Mouse (Mus musculus): ENCODE measurements at regions not wholly inside any gene's neighbourhood (a gene's known extent, or its start where the extent isn't known, plus 50 kb on each side); places are given as distances from the start of the nearest gene placed in this dataset.

DNA sequence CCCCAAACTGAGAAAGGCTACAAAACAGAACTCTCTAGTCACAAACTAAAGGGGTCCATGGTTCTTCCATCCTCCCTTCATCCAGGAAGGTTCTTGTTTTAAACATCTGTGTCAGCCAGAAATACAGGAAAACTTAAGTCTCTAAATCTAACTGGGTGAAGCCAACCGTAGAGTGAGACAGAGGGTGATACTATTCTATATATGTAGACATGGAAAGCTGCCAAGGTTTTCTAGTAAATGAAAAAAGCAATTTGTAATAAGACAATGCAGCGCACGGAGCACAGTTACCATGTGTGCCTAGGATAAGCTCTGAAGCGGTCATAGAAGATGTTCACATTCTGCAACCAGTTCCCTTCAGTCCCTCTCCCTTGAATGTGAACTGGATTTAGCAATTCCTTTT, 55.4 kb downstream of the Ppp1r3c start:
- Histone ChIP-seq H3K36me3 (ENCODE audit: control insufficient read depth, insufficient read depth, low read length) (no peaks in the 10 kb centered on the region), H3K4me2 (ENCODE audit: low read depth) (no peak overlapping the region), H3K9me3 (ENCODE audit: control insufficient read depth, low read length) (no peaks in the 10 kb centered on the region), H3K27me3 (ENCODE audit: control insufficient read depth, insufficient read depth, low read length) (no peaks in the 10 kb centered on the region), H3K4me3 (ENCODE audit: low read depth, low read length) (no peak overlapping the region), H3K9ac (ENCODE audit: low read length) (no peak overlapping the region), H3K4me1 (ENCODE audit: control insufficient read depth, insufficient read depth, low read length) (peaks cover 7% of the 10 kb centered on the region), H3K27ac (ENCODE audit: low read depth, low read length) (no peak overlapping the region)
- WGBS, result 89% methylated on average over 4 of the region's 4 CpGs
- no peak for DNase-seq (ENCODE audit: low spot score)
- no peak for ATAC-seq (ENCODE audit: insufficient read depth, low FRiP score, low TSS enrichment)

- Histone ChIP-seq H3K36me3 (ENCODE audit: control insufficient read depth, insufficient read depth, low read length) (no peaks in the 10 kb centered on the region), H3K27ac (ENCODE audit: low read depth, low read length) (no peak overlapping the region), H3K9ac (ENCODE audit: low read length) (no peak overlapping the region), H3K27me3 (ENCODE audit: control insufficient read depth, insufficient read depth, low read length) (no peaks in the 10 kb centered on the region), H3K4me1 (ENCODE audit: control insufficient read depth, insufficient read depth, low read length) (peaks cover 7% of the 10 kb centered on the region), H3K9me3 (ENCODE audit: control insufficient read depth, low read length) (no peaks in the 10 kb centered on the region), H3K4me3 (ENCODE audit: low read depth, low read length) (no peak overlapping the region), H3K4me2 (ENCODE audit: low read depth) (no peak overlapping the region)
- 74% methylated on average over 2 of the region's 2 CpGs for WGBS
- no peak for ATAC-seq (ENCODE audit: insufficient read depth, low FRiP score, low TSS enrichment)
- no peak for DNase-seq (ENCODE audit: low spot score)
Observed at GRCm38 (mm10) chr19:36680322-36680721, 56.1 kb downstream of the Ppp1r3c start.

- WGBS, result 18% methylated on average over 4 of the region's 4 CpGs
- no peaks in the 10 kb centered on the region for H3K27me3 ChIP-seq (ENCODE audit: control insufficient read depth, insufficient read depth, low read length)
- no peaks in the 10 kb centered on the region for H3K36me3 ChIP-seq (ENCODE audit: control insufficient read depth, insufficient read depth, low read length)
- DNase-seq (ENCODE audit: low spot score), result peak; percentile 52
- H3K9me3 ChIP-seq (ENCODE audit: control insufficient read depth, low read length), result no peaks in the 10 kb centered on the region
- H3K4me2 ChIP-seq (ENCODE audit: low read depth), result no peak overlapping the region
- peak; percentile 45; the same call in 1 of the 2 replicates for ATAC-seq (ENCODE audit: insufficient read depth, low FRiP score, low TSS enrichment)
- H3K9ac ChIP-seq (ENCODE audit: low read length), result no peak overlapping the region
- no peak overlapping the region for H3K4me3 ChIP-seq (ENCODE audit: low read depth, low read length)
- H3K4me1 ChIP-seq (ENCODE audit: control insufficient read depth, insufficient read depth, low read length), result peaks cover 7% of the 10 kb centered on the region
- H3K27ac ChIP-seq (ENCODE audit: low read depth, low read length), result peak overlapping the region; percentile 50
Observed at GRCm38 (mm10) chr19:36679028-36679820, 57.2 kb downstream of the Ppp1r3c start.

- ATAC-seq (ENCODE audit: insufficient read depth, low FRiP score, low TSS enrichment) (no peak), DNase-seq (ENCODE audit: low spot score) (no peak)
- H3K27ac ChIP-seq (ENCODE audit: low read depth, low read length), result no peak overlapping the region
- H3K4me3 ChIP-seq (ENCODE audit: low read depth, low read length), result no peak overlapping the region
- no peak overlapping the region for H3K4me2 ChIP-seq (ENCODE audit: low read depth)
- no peak overlapping the region for H3K9ac ChIP-seq (ENCODE audit: low read length)
- 73% methylated on average over 7 of the region's 7 CpGs for WGBS
- no peaks in the 10 kb centered on the region for H3K36me3 ChIP-seq (ENCODE audit: control insufficient read depth, insufficient read depth, low read length)
- H3K4me1 ChIP-seq (ENCODE audit: control insufficient read depth, insufficient read depth, low read length), result peaks cover 7% of the 10 kb centered on the region
- no peaks in the 10 kb centered on the region for H3K9me3 ChIP-seq (ENCODE audit: control insufficient read depth, low read length)
- no peaks in the 10 kb centered on the region for H3K27me3 ChIP-seq (ENCODE audit: control insufficient read depth, insufficient read depth, low read length)
Observed at GRCm38 (mm10) chr19:36678382-36679027, 57.9 kb downstream of the Ppp1r3c start.

DNA sequence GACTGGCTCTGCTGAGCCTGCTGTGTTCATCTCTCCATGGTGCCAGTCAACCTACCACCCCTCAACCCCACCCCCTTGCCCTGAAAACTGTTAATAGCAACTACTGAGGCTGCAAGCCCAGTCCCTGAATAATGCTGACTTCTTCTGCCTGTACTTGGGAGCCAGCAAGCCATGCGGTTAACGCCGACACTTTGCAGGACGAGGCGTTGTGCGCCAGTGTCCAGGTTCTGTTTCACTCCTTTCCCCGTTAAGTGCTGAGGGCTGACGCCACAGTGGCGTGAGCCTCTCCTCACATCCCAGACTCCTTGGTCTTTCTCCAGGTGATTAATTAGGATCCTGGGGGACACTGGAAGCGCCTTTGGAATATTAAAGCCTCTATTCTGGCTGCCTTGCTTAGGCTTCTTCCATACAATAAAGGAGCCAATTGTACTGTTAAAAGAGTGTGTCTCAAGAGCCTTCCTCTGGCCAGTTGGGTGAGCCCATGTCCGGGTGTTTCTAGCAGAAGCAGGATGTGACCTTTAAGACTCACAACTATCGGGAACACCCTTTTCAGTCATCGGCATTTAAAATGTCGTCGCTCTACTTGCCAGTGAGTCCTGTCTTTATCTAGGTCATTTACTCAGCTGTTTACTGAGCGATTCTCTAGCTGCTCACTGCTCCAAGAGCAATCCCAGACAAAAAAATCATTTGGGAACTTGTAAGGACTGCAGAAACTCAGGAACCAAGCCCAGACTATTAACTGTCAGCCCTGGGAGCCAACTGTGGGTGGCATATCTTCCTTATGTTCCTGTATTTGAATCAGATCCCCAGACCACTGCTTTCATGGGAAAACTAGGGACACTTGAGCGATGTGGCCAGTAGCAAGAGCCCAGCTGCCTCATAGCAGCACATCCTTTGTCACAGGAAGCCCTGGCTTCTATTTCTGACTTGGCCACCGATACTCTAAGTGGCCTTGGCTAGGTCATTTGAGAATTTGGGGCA, 59.1 kb downstream of the Ppp1r3c start:
- WGBS, result 77% methylated on average over 18 of the region's 18 CpGs
- Histone ChIP-seq H3K27ac (ENCODE audit: low read depth, low read length) (no peak overlapping the region), H3K4me2 (ENCODE audit: low read depth) (no peak overlapping the region), H3K27me3 (ENCODE audit: control insufficient read depth, insufficient read depth, low read length) (no peaks in the 10 kb centered on the region), H3K4me3 (ENCODE audit: low read depth, low read length) (no peak overlapping the region), H3K36me3 (ENCODE audit: control insufficient read depth, insufficient read depth, low read length) (no peaks in the 10 kb centered on the region), H3K9ac (ENCODE audit: low read length) (no peak overlapping the region), H3K4me1 (ENCODE audit: control insufficient read depth, insufficient read depth, low read length) (peaks cover 7% of the 10 kb centered on the region), H3K9me3 (ENCODE audit: control insufficient read depth, low read length) (no peaks in the 10 kb centered on the region)
- ATAC-seq (ENCODE audit: insufficient read depth, low FRiP score, low TSS enrichment) (no peak), DNase-seq (ENCODE audit: low spot score) (no peak)

GRCm38 (mm10) chr19:36674946-36675345, 61.5 kb downstream of the Ppp1r3c start:
- Histone ChIP-seq H3K27ac (ENCODE audit: low read depth, low read length) (no peak overlapping the region), H3K9me3 (ENCODE audit: control insufficient read depth, low read length) (no peaks in the 10 kb centered on the region), H3K4me2 (ENCODE audit: low read depth) (no peak overlapping the region), H3K27me3 (ENCODE audit: control insufficient read depth, insufficient read depth, low read length) (no peaks in the 10 kb centered on the region), H3K4me1 (ENCODE audit: control insufficient read depth, insufficient read depth, low read length) (peaks cover 7% of the 10 kb centered on the region), H3K4me3 (ENCODE audit: low read depth, low read length) (no peak overlapping the region), H3K9ac (ENCODE audit: low read length) (no peak overlapping the region), H3K36me3 (ENCODE audit: control insufficient read depth, insufficient read depth, low read length) (no peaks in the 10 kb centered on the region)
- DNase-seq (ENCODE audit: low spot score), result no peak
- ATAC-seq (ENCODE audit: insufficient read depth, low FRiP score, low TSS enrichment), result no peak
- WGBS, result 83% methylated on average over 4 of the region's 4 CpGs

GRCm38 (mm10) chr19:36670813-36671212, 65.6 kb downstream of the Ppp1r3c start:
- no peak for DNase-seq (ENCODE audit: low spot score)
- Histone ChIP-seq H3K27ac (ENCODE audit: low read depth, low read length) (no peak overlapping the region), H3K27me3 (ENCODE audit: control insufficient read depth, insufficient read depth, low read length) (no peaks in the 10 kb centered on the region), H3K9ac (ENCODE audit: low read length) (no peak overlapping the region), H3K4me3 (ENCODE audit: low read depth, low read length) (no peak overlapping the region), H3K4me1 (ENCODE audit: control insufficient read depth, insufficient read depth, low read length) (no peaks in the 10 kb centered on the region), H3K9me3 (ENCODE audit: control insufficient read depth, low read length) (no peaks in the 10 kb centered on the region), H3K4me2 (ENCODE audit: low read depth) (no peak overlapping the region), H3K36me3 (ENCODE audit: control insufficient read depth, insufficient read depth, low read length) (no peaks in the 10 kb centered on the region)
- WGBS, result 62% methylated on average over 7 of the region's 7 CpGs
- no peak for ATAC-seq (ENCODE audit: insufficient read depth, low FRiP score, low TSS enrichment)

All from neural tube, embryonic 11.5 days (tissue).